In genomic region chr19:28908693-28909092, GRCm38 (mm10) we compare ENCODE assay signal across 15 mouse cellular contexts. TPM values are rescaled to one million over a fixed set of nuclear protein-coding genes. Genes with fewer than 3 reads are reported as not detected.
A peak's percentile ranks its signal among the peaks of the same experiment; 100 is the strongest.
DNase-seq lines count a peak whose midpoint lies in the region; ATAC-seq lines count a peak whose summit lies in the region.
"Had no signal": no experiment of that assay in that cellular context is flagged by ENCODE, and none has a peak within 500 bp of the region (broad histone marks: within the 10 kb centered on the region; RNA-seq: fewer than 3 reads in every experiment).

No protein-coding gene starts in this region.

- no peak for ATAC-seq in granulocyte monocyte progenitor cell, adult 5-6 weeks (replicated peaks; ENCODE audit: poor library complexity, severe bottlenecking)
- ATAC-seq: forebrain, embryonic 15.5 days; midbrain, embryonic 16.5 days had no signal

- intact Hi-C loops in left cerebral cortex, postnatal 14 days (cut with DNase I) = loop anchor here (5.0 kb wide), 1 partner anchor 59 kb away; the partner anchor contains the start of gene 4430402I18Rik
- intact Hi-C loops in left cerebral cortex, postnatal 36 days (cut with DNase I) = no loop called here

- DNase-seq in embryo, embryonic 10.5 days (ENCODE audit: low spot score) = peak; percentile 6
- DNase-seq in embryo, embryonic 9.5 days (ENCODE audit: extremely low spot score) = no peak
- peak; percentile 30 to 73 for DNase-seq in left cerebral cortex, postnatal 14 days (ENCODE audit: low spot score in 2 of 2)
- no peak for DNase-seq in left cerebral cortex, adult 11 months (ENCODE audit: low spot score)
- peak; percentile 64 for DNase-seq in left cerebral cortex, postnatal 36 days (ENCODE audit: low spot score in 2 of 2)
- no peak for DNase-seq in c-Kit-positive CD71-positive TER-119-positive erythroid progenitor cells, embryonic 14.5 days (ENCODE audit: low spot score)
- DNase-seq: adrenal gland, postnatal 25 days; cerebellum, adult 11-12 months; gastrocnemius, postnatal 36 days; heart, postnatal 36 days; kidney, adult 11 months; thymus, postnatal 14 days had no signal

RNA-seq across cellular contexts. Expression of gene Plpp6, which starts 55.1 kb away (rescaled TPM):
- 10 to 100 TPM; 43.9 to 44.5 TPM for total RNA-seq in left cerebral cortex, postnatal 14 days (2021)
- 10 to 100 TPM; 51.2 to 53.9 TPM for total RNA-seq in left cerebral cortex, postnatal 36 days (2021)
- total RNA-seq in granulocyte monocyte progenitor cell, adult 5-6 weeks (2014; fragmentation: Nextera tagmentation) = 8.8 and 9.9 TPM in 2 replicates
- 4.0 and 5.1 TPM in 2 replicates for total RNA-seq in granulocyte monocyte progenitor cell, adult 5-6 weeks (2017)

RNA-seq across cellular contexts. Expression of gene 4430402I18Rik, which starts 58.9 kb away (rescaled TPM):
- 1 to 10 TPM; 4.7 to 6.7 TPM for total RNA-seq in left cerebral cortex, postnatal 14 days (2021)
- total RNA-seq in left cerebral cortex, postnatal 36 days (2021) = 1 to 10 TPM; 6.0 to 8.7 TPM
- total RNA-seq in granulocyte monocyte progenitor cell, adult 5-6 weeks (2014; fragmentation: Nextera tagmentation) = not detected in 2 replicates
- total RNA-seq in granulocyte monocyte progenitor cell, adult 5-6 weeks (2017) = 0.72 TPM in 1 of 2 replicates, not detected in the other

Comparison
In these comparisons a context has a peak if more than half of its experiments do, and no peak if none do; other contexts are left out.
1. DNase-seq: peak in embryo, embryonic 10.5 days (single experiment), left cerebral cortex, postnatal 14 days (2 of 2) and left cerebral cortex, postnatal 36 days (2 of 2); none in embryo, embryonic 9.5 days (single experiment), left cerebral cortex, adult 11 months (single experiment) and c-Kit-positive CD71-positive TER-119-positive erythroid progenitor cells, embryonic 14.5 days (single experiment).
2. RNA of gene Plpp6, which starts 55.1 kb away (total RNA-seq): 51.2 to 53.9 TPM in left cerebral cortex, postnatal 36 days and 43.9 to 44.5 TPM in left cerebral cortex, postnatal 14 days; 4.0 to 9.9 TPM in granulocyte monocyte progenitor cell, adult 5-6 weeks; every median in the first group is over 4 times any median in the second.